8 mouse cellular contexts compared by ENCODE assay signal in the genomic region with DNA sequence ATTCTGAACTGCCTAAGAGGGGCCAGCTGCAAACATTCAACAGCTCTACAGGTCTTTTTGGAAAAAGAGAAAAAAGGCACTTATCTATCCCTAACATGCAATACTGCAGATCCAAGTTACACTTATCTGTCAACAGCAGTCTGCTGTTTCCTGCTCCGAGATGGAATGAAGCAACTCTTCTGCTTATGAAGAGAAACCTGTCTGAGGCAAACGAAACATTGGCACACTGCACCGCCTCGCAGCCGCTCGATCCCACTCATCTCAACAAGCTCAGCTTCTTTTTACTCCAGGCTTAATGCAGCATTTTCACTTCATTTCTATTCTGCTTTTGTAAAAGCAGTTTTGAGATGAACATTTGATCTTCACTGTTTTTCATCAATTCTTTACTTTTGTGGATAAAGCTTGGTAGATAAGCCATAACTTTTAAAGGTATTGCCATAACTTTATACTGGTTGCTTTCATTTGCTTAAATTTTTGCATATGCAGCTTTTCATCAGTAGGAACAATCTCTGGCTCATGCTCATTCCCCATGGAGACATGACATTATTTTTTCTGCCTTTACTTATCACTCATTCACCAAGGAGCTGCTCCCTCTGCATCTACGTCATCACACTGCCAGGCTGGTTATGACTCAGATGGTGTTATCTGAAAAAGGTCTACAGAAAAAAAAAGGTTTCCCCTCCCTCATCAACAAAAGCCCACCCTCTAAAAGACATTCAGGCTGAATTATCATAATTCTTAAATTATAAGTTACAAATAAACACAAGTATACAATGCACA. TPM values are rescaled to one million over a fixed set of nuclear protein-coding genes. Genes with fewer than 3 reads are reported as not detected.
DNase-seq lines count a peak whose midpoint lies in the region; ATAC-seq lines count a peak whose summit lies in the region.

No protein-coding gene starts in this region.

- H3K9ac ChIP-seq in midbrain, embryonic 11.5 days (ENCODE audit: low read length), result peak overlapping the region; percentile 69

- peak overlapping the region; percentile 98 for H3K27ac ChIP-seq in embryonic facial prominence, embryonic 10.5 days (replicated peaks)
- no peak overlapping the region for H3K27ac ChIP-seq in midbrain, embryonic 11.5 days (ENCODE audit: low read depth, low read length)

- peaks cover 64% of the 10 kb centered on the region for H3K36me3 ChIP-seq in embryonic facial prominence, embryonic 10.5 days (replicated peaks)
- H3K36me3 ChIP-seq in midbrain, embryonic 11.5 days (ENCODE audit: control insufficient read depth, insufficient read depth, low read length), result peaks cover 22% of the 10 kb centered on the region

- H3K27me3 ChIP-seq in embryonic facial prominence, embryonic 10.5 days (replicated peaks; ENCODE audit: low read depth, poor library complexity, severe bottlenecking), result no peaks in the 10 kb centered on the region
- no peaks in the 10 kb centered on the region for H3K27me3 ChIP-seq in midbrain, embryonic 11.5 days (ENCODE audit: control insufficient read depth, insufficient read depth, low read length)

- DNase-seq in adrenal gland, adult (ENCODE audit: inconsistent age in 2 of 2, low spot score in 1 of 2), result peak; percentile 42 to 81
- no peak for DNase-seq in adrenal gland, postnatal 4 days (ENCODE audit: low spot score in 2 of 2)
- peak; percentile 78 for DNase-seq in 3T3-L1 (ENCODE audit: low read depth, low spot score)
- DNase-seq in embryonic facial prominence, embryonic 10.5 days (ENCODE audit: low spot score), result no peak
- peak; percentile 81 for DNase-seq in induced T-regulatory cell, adult 2 months (ENCODE audit: low read depth)
- DNase-seq in midbrain, embryonic 11.5 days (ENCODE audit: low spot score, missing footprints), result peak; percentile 93
- DNase-seq in urinary bladder, adult 2 months (ENCODE audit: low spot score), result no peak
- DNase-seq in ovary, postnatal 10 days (ENCODE audit: low spot score), result no peak

- H3K4me2 ChIP-seq in midbrain, embryonic 11.5 days, result peak overlapping the region; percentile 83

- peak overlapping the region; percentile 69 for H3K4me3 ChIP-seq in embryonic facial prominence, embryonic 10.5 days
- peak overlapping the region; percentile 99 for H3K4me3 ChIP-seq in midbrain, embryonic 11.5 days (ENCODE audit: low read depth, low read length)

- WGBS in embryonic facial prominence, embryonic 10.5 days, result 22% methylated on average over 7 of the region's 7 CpGs
- WGBS in midbrain, embryonic 11.5 days, result 8% methylated on average over 7 of the region's 7 CpGs

- H3K9me3 ChIP-seq in embryonic facial prominence, embryonic 10.5 days, result no peaks in the 10 kb centered on the region
- no peaks in the 10 kb centered on the region for H3K9me3 ChIP-seq in midbrain, embryonic 11.5 days (ENCODE audit: control insufficient read depth, low read length)

- ATAC-seq in midbrain, embryonic 11.5 days (ENCODE audit: low FRiP score), result no peak

- H3K4me1 ChIP-seq in embryonic facial prominence, embryonic 10.5 days, result peaks cover 48% of the 10 kb centered on the region
- peaks cover 26% of the 10 kb centered on the region for H3K4me1 ChIP-seq in midbrain, embryonic 11.5 days (ENCODE audit: control insufficient read depth, insufficient read depth, low read length)

RNA-seq across cellular contexts. Expression of a gene that starts 27.7 kb away (rescaled TPM):
- 100 to 1,000 TPM; 105 to 110 TPM for total RNA-seq in adrenal gland, postnatal 4 days (2021)
- 72.0 and 74.9 TPM in 2 replicates for polyA plus RNA-seq in embryonic facial prominence, embryonic 10.5 days (2016; fragmentation: Nextera tagmentation; extraction: Ambion mirVana)
- polyA plus RNA-seq in midbrain, embryonic 11.5 days (2014; fragmentation: Nextera tagmentation; extraction: Ambion mirVana), result 48.2 and 58.6 TPM in 2 replicates
- polyA plus RNA-seq in urinary bladder, adult 2 months (2012; rRNA removed), result 104 and 123 TPM in 2 replicates

RNA-seq across cellular contexts. Expression of a gene that starts 58.2 kb away (rescaled TPM):
- total RNA-seq in adrenal gland, postnatal 4 days (2021), result 100 to 1,000 TPM; 277 to 287 TPM
- polyA plus RNA-seq in embryonic facial prominence, embryonic 10.5 days (2016; fragmentation: Nextera tagmentation; extraction: Ambion mirVana), result 3.4 and 3.5 TPM in 2 replicates
- 4.8 and 6.0 TPM in 2 replicates for polyA plus RNA-seq in midbrain, embryonic 11.5 days (2014; fragmentation: Nextera tagmentation; extraction: Ambion mirVana)
- 132 and 164 TPM in 2 replicates for polyA plus RNA-seq in urinary bladder, adult 2 months (2012; rRNA removed)

Comparison
In these comparisons a context has a peak if more than half of its experiments do, and no peak if none do; other contexts are left out.
1. DNase-seq: peak in adrenal gland, adult (2 of 2), 3T3-L1 (single experiment), induced T-regulatory cell, adult 2 months (single experiment) and midbrain, embryonic 11.5 days (single experiment); none in adrenal gland, postnatal 4 days (0 of 2), embryonic facial prominence, embryonic 10.5 days (single experiment), urinary bladder, adult 2 months (single experiment) and ovary, postnatal 10 days (single experiment).
2. RNA of a gene that starts 58.2 kb away (polyA plus RNA-seq): 132 to 164 TPM in urinary bladder, adult 2 months; 4.8 to 6.0 TPM in midbrain, embryonic 11.5 days and 3.4 to 3.5 TPM in embryonic facial prominence, embryonic 10.5 days; every median in the first group is over 10 times any median in the second.